Mouse (Mus musculus) intestine, embryonic 14.5 days (tissue): ENCODE measurements around the gene Sdr39u1. TPM values are rescaled to one million over a fixed set of nuclear protein-coding genes. Genes with fewer than 3 reads are reported as not detected.

ENCODE experiments used
- ATAC-seq: fragments of 200-750 bp; cut with Nextera tagmentation; replicated peaks from 2 replicates; pipeline ENCODE4 v1.8.0; 2017; ENCODE audit warnings: low read depth, moderate number of reproducible peaks, moderate TSS enrichment, moderate library complexity; ENCODE audit not compliant: low FRiP score, low TSS enrichment
- DNase-seq: peaks from one replicate; pipeline ENCODE4 v3.0.0-alpha.2; 2018; ENCODE audit warnings: low spot score
- H3K27ac ChIP-seq: fragments of 300-500 bp; sonication (generic); 2 replicates; pipeline ENCODE4 v1.5.1; 2014; ENCODE audit warnings: low read depth, mild to moderate bottlenecking, control low read depth
- H3K27me3 ChIP-seq: fragments of 300-500 bp; sonication (generic); replicated peaks from 2 replicates; pipeline ENCODE4 v1.6.1; 2014; ENCODE audit warnings: low read length, control low read depth; ENCODE audit not compliant: control insufficient read depth, insufficient read depth
- H3K36me3 ChIP-seq: fragments of 300-500 bp; sonication (generic); 2 replicates; pipeline ENCODE4 v1.6.1; 2014; ENCODE audit warnings: low read length, control low read depth; ENCODE audit not compliant: control insufficient read depth, insufficient read depth
- H3K4me1 ChIP-seq: fragments of 300-500 bp; sonication (generic); replicated peaks from 2 replicates; pipeline ENCODE4 v1.6.1; 2014; ENCODE audit warnings: low read length, control low read depth, mixed read lengths; ENCODE audit not compliant: control insufficient read depth, insufficient read depth
- H3K4me2 ChIP-seq: fragments of 300-500 bp; sonication (generic); 2 replicates; pipeline ENCODE4 v1.6.1; 2014; ENCODE audit warnings: low read length
- H3K4me3 ChIP-seq: fragments of 300-500 bp; sonication (generic); 2 replicates; pipeline ENCODE4 v1.5.1; 2014; ENCODE audit warnings: low read depth, low read length, control low read depth, mixed read lengths
- H3K9ac ChIP-seq: fragments of 300-500 bp; sonication (generic); 2 replicates; pipeline ENCODE4 v1.6.1; 2014; ENCODE audit warnings: mild to moderate bottlenecking, low read length
- H3K9me3 ChIP-seq: fragments of 300-500 bp; sonication (generic); 2 replicates; pipeline ENCODE4 v1.6.1; 2016; ENCODE audit warnings: low read length, control low read depth; ENCODE audit not compliant: control insufficient read depth
- WGBS: fragments of 180-500 bp; shearing (Covaris S2); extraction: QIAGEN DNeasy Blood & Tissue Kit; methylation state at CpG from one replicate; pipeline ENCODE4 v1.1.7; 2014; 5-methylcytosine and 5-hydroxymethylcytosine counted together
- polyA plus RNA-seq: library from polyadenylated mRNA; unstranded; fragments of >200 nt; fragmentation: Nextera tagmentation; extraction: Ambion mirVana; gene quantifications from 2 replicates; pipeline ENCODE4 v1.2.1, GENCODE M21; 2014

Gene Sdr39u1
- polyA plus RNA-seq, 1 experiment from 2014 or later, result 66.2 TPM

DNA sequence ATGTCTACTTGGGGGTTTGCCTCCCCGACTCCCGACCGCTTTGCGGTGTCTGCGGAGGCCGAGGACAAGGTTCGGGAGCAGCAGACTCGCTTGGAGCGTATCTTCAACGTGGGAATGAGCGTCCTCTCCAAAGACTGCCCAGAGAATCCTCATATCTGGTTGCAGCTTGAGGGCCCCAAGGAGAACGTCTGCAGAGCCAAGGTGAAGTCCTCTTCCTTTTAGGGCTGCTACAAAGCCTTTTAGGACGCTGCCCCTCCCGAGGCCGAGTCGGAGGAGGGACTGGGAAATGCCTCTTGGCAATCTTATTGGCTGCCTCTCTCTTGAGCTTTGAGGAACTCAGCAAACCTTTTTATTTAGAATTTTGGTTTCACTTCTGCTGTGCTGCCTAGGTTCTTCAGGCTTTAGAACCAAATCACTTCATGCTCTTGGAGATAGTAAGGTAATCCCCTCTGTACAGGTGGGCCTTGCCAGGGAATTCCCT lies 14.3 kb downstream of the Sdr39u1 start:
- 4% methylated on average over 16 of the region's 16 CpGs for WGBS
- ATAC-seq (no peak), DNase-seq (peak; percentile 67)
- no peaks in the 10 kb centered on the region for H3K27me3 ChIP-seq
- peak overlapping the region; percentile 93 for H3K27ac ChIP-seq
- peaks cover 23% of the 10 kb centered on the region for H3K4me1 ChIP-seq
- H3K9ac ChIP-seq, result peak overlapping the region; percentile 80
- H3K4me3 ChIP-seq, result peak overlapping the region; percentile 63
- no peaks in the 10 kb centered on the region for H3K9me3 ChIP-seq
- H3K36me3 ChIP-seq, result peaks cover 43% of the 10 kb centered on the region
- H3K4me2 ChIP-seq, result peak overlapping the region; percentile 76

DNA sequence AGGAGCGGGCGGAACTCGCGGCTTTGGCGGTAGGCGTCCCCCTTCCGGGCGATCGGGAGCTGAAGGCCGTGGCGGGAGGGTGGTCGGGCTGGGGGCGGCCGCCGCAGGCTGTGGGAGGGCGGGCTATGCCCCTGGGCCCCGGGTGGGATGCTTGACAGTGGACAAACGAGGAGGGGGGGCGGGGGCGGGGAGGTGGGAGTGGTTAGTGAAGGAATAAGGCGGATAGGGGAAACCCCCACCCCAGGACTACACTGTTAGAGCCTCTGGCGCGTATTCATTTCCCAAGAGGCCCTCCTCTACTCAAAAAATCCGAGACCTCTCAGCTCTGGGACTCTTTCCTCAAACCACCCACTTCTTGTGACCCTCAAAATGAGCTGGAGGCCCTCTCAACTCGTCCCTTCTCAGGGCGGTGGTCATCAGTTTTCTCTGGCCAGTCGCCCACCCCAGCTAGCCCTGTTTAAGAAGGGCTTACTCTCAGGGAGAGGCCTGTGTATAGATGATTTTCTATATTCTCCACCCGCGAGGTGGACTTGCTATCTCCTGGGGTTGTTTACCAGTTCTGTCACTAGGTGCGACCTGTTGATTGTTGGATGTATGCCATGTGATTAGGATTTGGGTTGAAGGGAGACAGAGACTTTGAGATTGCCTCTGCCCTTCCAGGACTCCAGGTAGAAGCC lies 14.8 kb downstream of the Sdr39u1 start:
- H3K27me3 ChIP-seq, result no peaks in the 10 kb centered on the region
- peak; percentile 66 for ATAC-seq
- under 1% methylated on average over 16 of the region's 30 CpGs for WGBS
- no peaks in the 10 kb centered on the region for H3K9me3 ChIP-seq
- H3K4me2 ChIP-seq, result peak overlapping the region; percentile 76
- peaks cover 37% of the 10 kb centered on the region for H3K36me3 ChIP-seq
- H3K4me3 ChIP-seq, result peak overlapping the region; percentile 63
- H3K9ac ChIP-seq, result peak overlapping the region; percentile 80
- H3K27ac ChIP-seq, result peak overlapping the region; percentile 93
- peak; percentile 67 for DNase-seq
- H3K4me1 ChIP-seq, result peaks cover 23% of the 10 kb centered on the region

DNA sequence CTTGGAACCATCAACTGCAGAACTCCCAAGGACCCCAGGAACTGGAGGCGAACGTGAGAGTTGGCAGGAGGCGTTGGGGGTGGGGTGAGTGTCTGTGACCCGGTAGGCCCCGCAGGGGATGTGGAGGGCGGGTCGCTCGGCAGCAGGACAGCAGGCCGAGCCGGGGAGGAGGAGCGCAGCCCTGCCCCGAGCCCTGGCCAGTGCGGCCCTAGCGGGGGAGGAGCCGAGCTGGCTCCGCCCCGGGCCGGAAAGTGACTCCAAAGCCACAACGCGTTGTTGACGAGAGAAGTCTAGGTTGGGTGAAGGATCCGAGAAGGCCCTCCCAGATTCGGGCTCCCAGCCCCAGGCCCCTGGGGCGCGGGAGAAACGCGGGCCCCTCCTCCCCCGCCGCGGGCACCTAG lies 15.4 kb downstream of the Sdr39u1 start, which contains the start of gene Khnyn:
Gene Khnyn, plus strand, starts transcription at position 235 of the 401 bp plus-strand sequence.
- Histone ChIP-seq H3K36me3 (peaks cover 32% of the 10 kb centered on the region), H3K9ac (peak within 1 kb of the TSS; percentile 80), H3K4me3 (peak within 1 kb of the TSS; percentile 63), H3K27me3 (no peaks in the 10 kb centered on the region), H3K27ac (peak within 1 kb of the TSS; percentile 93), H3K9me3 (no peaks in the 10 kb centered on the region), H3K4me1 (peaks cover 23% of the 10 kb centered on the region), H3K4me2 (peak within 1 kb of the TSS; percentile 76)
- WGBS, result 0% methylated on average over 26 of the region's 30 CpGs
- ATAC-seq (peak; percentile 93), DNase-seq (peak; percentile 92)

DNA sequence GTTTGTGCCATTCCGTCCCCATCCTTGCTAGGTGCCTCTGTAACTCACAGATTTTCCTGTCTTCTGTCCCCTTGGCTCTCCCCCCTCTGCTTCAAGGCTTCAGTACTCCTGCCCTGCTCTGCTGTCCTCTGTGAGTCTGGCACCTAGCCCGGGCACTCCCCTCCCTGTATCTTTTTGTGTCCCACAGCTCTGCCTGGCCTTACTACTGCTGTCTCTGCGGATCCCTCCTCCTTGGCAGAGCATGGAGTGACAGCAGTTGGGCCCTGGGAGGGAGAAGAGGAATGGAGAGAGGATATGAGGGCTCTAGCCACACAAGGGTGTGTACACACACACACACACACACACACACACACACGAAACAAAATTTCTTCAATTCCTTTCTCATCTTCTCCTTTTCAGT lies 15.9 kb downstream of the Sdr39u1 start, which contains the start of gene Cbln3:
Gene Cbln3, minus strand, starts transcription at position 227 of the 400 bp plus-strand sequence.
- ATAC-seq (no peak), DNase-seq (no peak)
- 33% methylated on average over 4 of the region's 4 CpGs for WGBS

DNA sequence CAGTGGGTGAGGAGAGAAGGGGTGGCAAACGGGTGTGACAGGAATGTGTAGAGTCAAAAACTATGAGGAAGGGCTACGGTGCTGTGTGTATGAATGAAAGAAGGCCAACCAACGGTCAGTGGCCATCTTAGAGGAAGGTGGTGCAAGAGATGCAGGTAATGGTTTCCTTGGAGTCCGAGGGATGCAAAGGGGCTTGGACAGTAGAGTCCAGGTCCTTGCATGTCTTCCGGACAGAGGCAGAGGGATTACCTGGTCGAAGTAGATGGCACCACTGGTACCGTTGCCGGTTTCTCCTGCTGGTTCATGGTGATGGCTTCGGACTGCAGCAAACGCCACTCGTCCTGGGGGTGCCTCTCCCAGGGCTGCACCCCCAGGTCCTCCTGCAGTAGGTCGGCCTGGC lies 16.4 kb downstream of the Sdr39u1 start:
- no peaks in the 10 kb centered on the region for H3K27me3 ChIP-seq
- DNase-seq (no peak), ATAC-seq (no peak)
- no peak overlapping the region for H3K4me3 ChIP-seq
- peaks cover 24% of the 10 kb centered on the region for H3K36me3 ChIP-seq
- no peaks in the 10 kb centered on the region for H3K9me3 ChIP-seq
- 91% methylated on average over 12 of the region's 12 CpGs for whole genome bisulfite sequencing
- H3K9ac ChIP-seq, result no peak overlapping the region
- no peak overlapping the region for H3K4me2 ChIP-seq
- peaks cover 23% of the 10 kb centered on the region for H3K4me1 ChIP-seq
- peak overlapping the region; percentile 93; the same call in 1 of the 2 replicates for H3K27ac ChIP-seq

More for the DNA sequence above, 15.9 kb downstream of the Sdr39u1 start, which contains the start of gene Cbln3:
- peak within 1 kb of the TSS; percentile 93 for H3K27ac ChIP-seq
- H3K9me3 ChIP-seq, result no peaks in the 10 kb centered on the region
- peaks cover 27% of the 10 kb centered on the region for H3K36me3 ChIP-seq
- H3K4me2 ChIP-seq, result peak within 1 kb of the TSS; percentile 76
- H3K27me3 ChIP-seq, result no peaks in the 10 kb centered on the region
- H3K4me1 ChIP-seq, result peaks cover 23% of the 10 kb centered on the region
- peak within 1 kb of the TSS; percentile 80 for H3K9ac ChIP-seq
- H3K4me3 ChIP-seq, result peak within 1 kb of the TSS; percentile 63

DNA sequence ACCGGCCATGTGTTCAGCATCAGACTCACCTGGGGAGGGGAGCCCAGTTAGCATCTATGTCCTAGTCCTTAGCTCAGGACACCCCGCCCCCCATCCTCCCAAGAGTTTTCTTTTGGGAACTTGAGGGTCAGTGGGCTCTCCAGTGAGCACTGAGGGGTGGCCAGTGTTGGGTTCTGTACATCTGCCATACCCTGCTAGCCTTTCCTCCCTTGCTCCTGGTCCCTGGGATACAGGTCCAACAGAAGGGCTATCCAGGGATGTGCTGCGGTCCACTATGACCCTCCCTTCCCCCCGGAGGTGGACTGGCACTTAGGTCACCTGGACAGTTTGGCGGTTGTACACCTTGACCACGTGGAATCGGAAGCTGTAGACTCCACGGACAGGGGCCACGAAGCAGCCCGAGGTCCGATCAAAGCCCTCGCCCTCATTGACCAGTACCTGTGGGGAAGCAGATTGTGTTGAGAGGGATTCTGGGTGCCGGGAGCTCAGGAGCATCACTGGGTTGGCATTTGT lies 16.9 kb downstream of the Sdr39u1 start:
- no peaks in the 10 kb centered on the region for H3K27me3 ChIP-seq
- no peak for ATAC-seq
- no peak for DNase-seq
- no peaks in the 10 kb centered on the region for H3K9me3 ChIP-seq
- H3K27ac ChIP-seq, result no peak overlapping the region
- peaks cover 19% of the 10 kb centered on the region for H3K36me3 ChIP-seq
- peaks cover 23% of the 10 kb centered on the region for H3K4me1 ChIP-seq
- no peak overlapping the region for H3K4me2 ChIP-seq
- no peak overlapping the region for H3K4me3 ChIP-seq
- 96% methylated on average over 13 of the region's 13 CpGs for WGBS
- no peak overlapping the region for H3K9ac ChIP-seq

DNA sequence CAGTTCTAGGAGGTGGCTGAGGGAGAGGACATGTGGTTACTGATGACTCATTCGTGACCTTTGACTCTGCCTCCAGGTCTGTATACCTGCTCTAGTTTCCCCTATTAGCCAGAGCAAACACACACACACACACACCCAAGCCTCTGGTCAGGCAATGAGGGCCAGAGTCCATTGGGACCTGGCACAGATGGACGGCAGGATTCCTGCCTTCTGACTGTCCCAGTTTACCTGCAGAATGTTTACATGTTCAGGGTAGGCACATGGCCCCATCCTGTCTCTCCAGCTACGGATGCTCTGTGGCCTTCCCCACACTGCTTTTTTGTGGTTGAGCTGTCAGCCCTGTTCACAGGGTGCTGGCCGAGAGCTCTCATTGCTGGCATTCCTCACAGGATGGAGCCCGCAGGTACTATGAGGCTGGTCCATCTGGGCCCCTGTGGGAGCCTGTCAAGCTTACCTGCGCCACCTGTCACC lies 17.9 kb downstream of the Sdr39u1 start:
- 43% methylated on average over 6 of the region's 6 CpGs for WGBS
- Histone ChIP-seq H3K4me3 (no peak overlapping the region), H3K27ac (peak overlapping the region; percentile 55), H3K27me3 (no peaks in the 10 kb centered on the region), H3K4me1 (peaks cover 33% of the 10 kb centered on the region), H3K36me3 (peaks cover 9% of the 10 kb centered on the region), H3K9ac (no peak overlapping the region), H3K9me3 (no peaks in the 10 kb centered on the region), H3K4me2 (no peak overlapping the region)
- DNase-seq (no peak), ATAC-seq (peak; percentile 46; the same call in 1 of the 2 replicates)

DNA sequence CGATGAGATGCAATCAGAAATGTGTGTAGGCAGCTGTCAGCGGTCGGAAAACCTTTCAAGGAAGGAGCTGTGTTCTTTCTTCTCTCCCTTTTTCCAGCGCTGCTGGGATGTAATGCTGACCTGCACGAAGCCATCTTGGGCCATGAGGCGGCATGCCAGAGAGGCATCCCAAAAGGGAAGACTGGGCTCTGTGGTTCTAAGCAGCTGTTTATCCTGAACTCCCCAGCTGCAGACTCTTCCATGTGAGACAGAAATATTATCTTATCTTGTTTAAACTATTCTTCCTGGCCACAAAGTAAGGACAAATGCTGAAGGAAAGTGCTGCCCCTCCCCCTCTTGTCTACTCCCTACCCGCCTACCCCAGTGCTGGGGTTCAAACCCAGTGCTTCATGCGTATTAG lies 19.1 kb downstream of the Sdr39u1 start:
- Histone ChIP-seq H3K36me3 (no peaks in the 10 kb centered on the region), H3K9me3 (no peaks in the 10 kb centered on the region), H3K4me3 (no peak overlapping the region), H3K27me3 (no peaks in the 10 kb centered on the region), H3K9ac (no peak overlapping the region), H3K4me2 (no peak overlapping the region), H3K27ac (no peak overlapping the region), H3K4me1 (peaks cover 25% of the 10 kb centered on the region)
- no peak for DNase-seq
- no peak for ATAC-seq
- WGBS, result 78% methylated on average over 8 of the region's 8 CpGs
